Mouse (Mus musculus): ENCODE data around the gene Sec14l2.
A peak's percentile ranks its signal among the peaks of the same experiment; 100 is the strongest.
"Not testable (repeated sequence)": the region's sequence is repeated elsewhere in the genome, so short reads cannot be mapped to it uniquely, and the experiment has no call there.

Sec14l2 gene

GRCm38 (mm10) chr11:4128461-4128860, 5.2 kb upstream of the Sec14l2 start:
- not testable (repeated sequence) for DNase-seq

GRCm38 (mm10) chr11:4127059-4127458, 3.8 kb upstream of the Sec14l2 start:
- no peak for DNase-seq

- DNase-seq, result peak; percentile 42
Measured at GRCm38 (mm10) chr11:4123922-4124321, 707 bp upstream of the Sec14l2 start.

GRCm38 (mm10) chr11:4122226-4122625, 989 bp downstream of the Sec14l2 start:
- DNase-seq, result no peak

GRCm38 (mm10) chr11:4121691-4122090, 1.5 kb downstream of the Sec14l2 start:
- DNase-seq, result no peak

- no peak for DNase-seq
Measured at GRCm38 (mm10) chr11:4119635-4120034, 3.6 kb downstream of the Sec14l2 start.

GRCm38 (mm10) chr11:4118081-4118921, 4.9 kb downstream of the Sec14l2 start:
- no peak for DNase-seq

GRCm38 (mm10) chr11:4117372-4118071, 5.7 kb downstream of the Sec14l2 start:
- no peak for DNase-seq

GRCm38 (mm10) chr11:4116458-4117141, 6.6 kb downstream of the Sec14l2 start:
- no peak for DNase-seq

GRCm38 (mm10) chr11:4115407-4115806, 7.8 kb downstream of the Sec14l2 start:
- DNase-seq, result no peak

- not testable (repeated sequence) for DNase-seq
Measured at GRCm38 (mm10) chr11:4114541-4114940, 8.7 kb downstream of the Sec14l2 start.

- DNase-seq, result no peak
Measured at GRCm38 (mm10) chr11:4113970-4114369, 9.2 kb downstream of the Sec14l2 start.

GRCm38 (mm10) chr11:4113496-4113895, 9.7 kb downstream of the Sec14l2 start:
- DNase-seq, result no peak

GRCm38 (mm10) chr11:4112861-4113260, 10.4 kb downstream of the Sec14l2 start:
- DNase-seq, result no peak

- no peak for DNase-seq
Measured at GRCm38 (mm10) chr11:4112033-4112432, 11.2 kb downstream of the Sec14l2 start.

GRCm38 (mm10) chr11:4108691-4109090, 14.5 kb downstream of the Sec14l2 start:
- DNase-seq, result no peak

- not testable (repeated sequence) for DNase-seq
Measured at GRCm38 (mm10) chr11:4107901-4108300, 15.3 kb downstream of the Sec14l2 start.

- no peak for DNase-seq
Measured at GRCm38 (mm10) chr11:4105444-4105843, 17.8 kb downstream of the Sec14l2 start.

GRCm38 (mm10) chr11:4104989-4105388, 18.2 kb downstream of the Sec14l2 start:
- no peak for DNase-seq

- no peak for DNase-seq
Measured at GRCm38 (mm10) chr11:4103522-4103921, 19.7 kb downstream of the Sec14l2 start.

GRCm38 (mm10) chr11:4101851-4102250, 21.4 kb downstream of the Sec14l2 start:
- no peak for DNase-seq

- DNase-seq, result no peak
Measured at GRCm38 (mm10) chr11:4099447-4099846, 23.8 kb downstream of the Sec14l2 start.

GRCm38 (mm10) chr11:4098816-4099215, 24.4 kb downstream of the Sec14l2 start:
- DNase-seq, result no peak

- DNase-seq, result peak; percentile 63
Measured at GRCm38 (mm10) chr11:4098120-4098519, 25.1 kb downstream of the Sec14l2 start.
